Mouse (Mus musculus): ENCODE measurements at regions not wholly inside any gene's neighbourhood (a gene's known extent, or its start where the extent isn't known, plus 50 kb on each side); places are given as distances from the start of the nearest gene placed in this dataset.

DNA sequence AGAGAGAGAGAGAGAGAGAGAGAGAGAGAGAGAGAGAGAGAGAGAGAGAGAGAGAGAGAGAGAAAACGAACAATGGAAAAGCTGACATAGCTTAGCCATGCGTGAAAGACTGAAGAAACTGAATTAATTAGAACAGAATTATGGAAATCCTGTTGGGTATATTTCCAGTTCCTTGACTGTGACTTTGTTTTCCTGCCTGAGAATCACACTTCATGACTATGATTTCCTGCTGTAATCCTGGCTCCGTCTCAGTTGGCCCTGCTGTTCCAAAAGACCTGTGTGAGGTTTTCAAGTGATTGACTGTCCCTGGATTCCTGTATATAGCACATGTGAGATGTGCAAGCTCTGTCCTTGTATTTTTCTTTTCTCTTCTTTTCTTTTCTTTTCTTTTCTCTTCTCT is 1568.4 kb downstream of the Pla2g4a start:
- H3K9me3 ChIP-seq (replicated peaks; ENCODE audit: control insufficient read depth, low read length): no peaks in the 10 kb centered on the region
- H3K4me2 ChIP-seq (ENCODE audit: low read length): no peak overlapping the region
- DNase-seq (ENCODE audit: low spot score) (peak; percentile 56), ATAC-seq (no peak)
- no peaks in the 10 kb centered on the region for H3K27me3 ChIP-seq (replicated peaks; ENCODE audit: control insufficient read depth, insufficient read depth, low read length)
- no peak overlapping the region for H3K9ac ChIP-seq (ENCODE audit: low read length)
- no peaks in the 10 kb centered on the region for H3K4me1 ChIP-seq (ENCODE audit: control insufficient read depth, insufficient read depth, low read length)
- no peaks in the 10 kb centered on the region for H3K36me3 ChIP-seq (ENCODE audit: control insufficient read depth, insufficient read depth, low read length)
- WGBS: 30% methylated on average over 3 of the region's 3 CpGs
- no peak overlapping the region for H3K4me3 ChIP-seq (ENCODE audit: low read depth, low read length)
- H3K27ac ChIP-seq (ENCODE audit: low read depth, low read length): no peak overlapping the region
